Mouse (Mus musculus) regulatory T cell (primary cell): ENCODE data around the gene Rufy4.

Source experiments
- in situ Hi-C: fragments of 300-600 bp; cut with MboI, MseI; formaldehyde crosslinking; loops from one replicate; pipeline ENCODE4 v1.15.1; 2025; ENCODE audit warnings: high pct_unique_total_duplicates

The Rufy4 gene

GRCm38 (mm10) chr1:74124991-74125552, at the start of gene Rufy4:
Gene Rufy4, plus strand, starts transcription at chr1:74125541.
- in situ Hi-C loops: no loop called here

- in situ Hi-C loops: loop anchor here (5.0 kb wide), 1 partner anchor 174 kb away; no protein-coding TSS in a partner anchor
Observed at GRCm38 (mm10) chr1:74076230-74076629, 49.1 kb upstream of the Rufy4 start.

GRCm38 (mm10) chr1:74077353-74077752, 48.0 kb upstream of the Rufy4 start:
- in situ Hi-C loops: loop anchor here (5.0 kb wide), 1 partner anchor 175 kb away; no protein-coding TSS in a partner anchor

- in situ Hi-C loops: no loop called here
Observed at GRCm38 (mm10) chr1:74081573-74081989, 43.8 kb upstream of the Rufy4 start.

GRCm38 (mm10) chr1:74082841-74083463, 42.4 kb upstream of the Rufy4 start:
- in situ Hi-C loops: no loop called here

GRCm38 (mm10) chr1:74084065-74084705, 41.2 kb upstream of the Rufy4 start:
- in situ Hi-C loops: no loop called here

GRCm38 (mm10) chr1:74084752-74085151, 40.6 kb upstream of the Rufy4 start:
- in situ Hi-C loops: no loop called here

- in situ Hi-C loops: no loop called here
Observed at GRCm38 (mm10) chr1:74085566-74085965, 39.8 kb upstream of the Rufy4 start.

- in situ Hi-C loops: no loop called here
Observed at GRCm38 (mm10) chr1:74088569-74088968, 36.8 kb upstream of the Rufy4 start.

- in situ Hi-C loops: no loop called here
Observed at GRCm38 (mm10) chr1:74090329-74090728, 35.0 kb upstream of the Rufy4 start.

- in situ Hi-C loops: no loop called here
Observed at GRCm38 (mm10) chr1:74091138-74091537, 34.2 kb upstream of the Rufy4 start.

- in situ Hi-C loops: no loop called here
Observed at GRCm38 (mm10) chr1:74091611-74092224, 33.6 kb upstream of the Rufy4 start.

- in situ Hi-C loops: no loop called here
Observed at GRCm38 (mm10) chr1:74092242-74092641, 33.1 kb upstream of the Rufy4 start.

- in situ Hi-C loops: no loop called here
Observed at GRCm38 (mm10) chr1:74093447-74093846, 31.9 kb upstream of the Rufy4 start.

- in situ Hi-C loops: no loop called here
Observed at GRCm38 (mm10) chr1:74094497-74095270, 30.7 kb upstream of the Rufy4 start.

GRCm38 (mm10) chr1:74095296-74095695, 30.0 kb upstream of the Rufy4 start:
- in situ Hi-C loops: no loop called here

- in situ Hi-C loops: no loop called here
Observed at GRCm38 (mm10) chr1:74095728-74096127, 29.6 kb upstream of the Rufy4 start.

- in situ Hi-C loops: no loop called here
Observed at GRCm38 (mm10) chr1:74098004-74099000, 27.0 kb upstream of the Rufy4 start.

GRCm38 (mm10) chr1:74099001-74099435, 26.3 kb upstream of the Rufy4 start:
- in situ Hi-C loops: no loop called here

GRCm38 (mm10) chr1:74103654-74104353, 21.5 kb upstream of the Rufy4 start:
- in situ Hi-C loops: no loop called here
